Comparison of ENCODE assay signal across 8 mouse cellular contexts in genomic region chr2:173022813-173023212, GRCm38 (mm10). TPM values are rescaled to one million over a fixed set of nuclear protein-coding genes. Genes with fewer than 3 reads are reported as not detected.
DNase-seq lines count a peak whose midpoint lies in the region; ATAC-seq and TF ChIP-seq lines count a peak whose summit lies in the region.

No protein-coding gene starts in this region.

- H3K36me3 ChIP-seq in forebrain, embryonic 10.5 days (replicated peaks) = peaks cover 48% of the 10 kb centered on the region
- H3K36me3 ChIP-seq in hindbrain, postnatal 0 days (ENCODE audit: insufficient read depth, low read length) = no peaks in the 10 kb centered on the region

- no peaks in the 10 kb centered on the region for H3K9me3 ChIP-seq in forebrain, embryonic 10.5 days
- no peaks in the 10 kb centered on the region for H3K9me3 ChIP-seq in hindbrain, postnatal 0 days (ENCODE audit: low read length)

- H3K4me3 ChIP-seq in lung, adult 2 months (replicated peaks; ENCODE audit: extremely low read depth, low read depth, low read length) = peak overlapping the region; percentile 73
- H3K4me3 ChIP-seq in forebrain, embryonic 10.5 days = peak overlapping the region; percentile 69
- H3K4me3 ChIP-seq in hindbrain, postnatal 0 days (ENCODE audit: low read length) = peak overlapping the region; percentile 64

- DNase-seq in lung, adult 2 months = no peak
- no peak for DNase-seq in lung, postnatal 4 days
- DNase-seq in forebrain, embryonic 10.5 days (ENCODE audit: extremely low spot score, low spot score) = no peak
- no peak for DNase-seq in hindbrain, postnatal 0 days (ENCODE audit: low spot score)
- peak; percentile 38 for DNase-seq in naive thymus-derived CD4-positive, alpha-beta T cell, adult 2 months (ENCODE audit: low read depth)
- no peak for DNase-seq in urinary bladder, adult 18-20 months (ENCODE audit: low spot score in 2 of 2)
- DNase-seq in frontal cortex, postnatal 14 days (ENCODE audit: low spot score in 2 of 2) = no peak

- H3K27me3 ChIP-seq in forebrain, embryonic 10.5 days (ENCODE audit: poor library complexity, severe bottlenecking) = peaks cover 36% of the 10 kb centered on the region
- peaks cover 6% of the 10 kb centered on the region for H3K27me3 ChIP-seq in hindbrain, postnatal 0 days (ENCODE audit: insufficient read depth, low read length)

- 58% methylated on average over 10 of the region's 10 CpGs for WGBS in lung, adult 2 months
- WGBS in forebrain, embryonic 10.5 days = 35% methylated on average over 10 of the region's 10 CpGs
- 23% methylated on average over 10 of the region's 10 CpGs for WGBS in hindbrain, postnatal 0 days

- no peak for TF ChIP-seq POLR2A in lung, adult 2 months (IDR thresholded peaks at IDR 0.05; ENCODE audit: borderline replicate concordance, extremely low read depth, low read depth, low read length)

- H3K27ac ChIP-seq in forebrain, embryonic 10.5 days = peak overlapping the region; percentile 95
- no peak overlapping the region for H3K27ac ChIP-seq in hindbrain, postnatal 0 days

- peak overlapping the region; percentile 77 for H3K4me2 ChIP-seq in hindbrain, postnatal 0 days (ENCODE audit: low read depth, low read length)

- H3K4me1 ChIP-seq in lung, adult 2 months (ENCODE audit: control insufficient read depth, insufficient read depth, low read length) = peaks cover 22% of the 10 kb centered on the region
- H3K4me1 ChIP-seq in forebrain, embryonic 10.5 days = peaks cover 84% of the 10 kb centered on the region
- peaks cover 34% of the 10 kb centered on the region for H3K4me1 ChIP-seq in hindbrain, postnatal 0 days (ENCODE audit: insufficient read depth, low read length)

- H3K9ac ChIP-seq in hindbrain, postnatal 0 days (replicated peaks; ENCODE audit: low read length) = peak overlapping the region; percentile 62; the same call in 1 of the 2 replicates

- TF ChIP-seq CTCF in lung, adult 2 months (IDR thresholded peaks at IDR 0.05; ENCODE audit: insufficient read depth, low read length) = no peak
- no peak for TF ChIP-seq CTCF in hindbrain, postnatal 0 days (IDR thresholded peaks at IDR 0.05; ENCODE audit: low read depth)

- ATAC-seq in hindbrain, postnatal 0 days = no peak
- ATAC-seq in cerebellum, adult (ENCODE audit: insufficient number of reproducible peaks, low FRiP score, low TSS enrichment) = no peak

RNA-seq across cellular contexts. Expression of gene Rbm38, which starts 2.5 kb away (rescaled TPM):
- polyA plus RNA-seq in lung, adult 2 months (2012; rRNA removed) = 89.5 and 92.5 TPM in 2 replicates
- 119 and 123 TPM in 2 replicates for polyA plus RNA-seq in forebrain, embryonic 10.5 days (2016; fragmentation: Nextera tagmentation; extraction: Ambion mirVana)
- 12.6 and 17.0 TPM in 2 replicates for total RNA-seq in hindbrain, postnatal 0 days (2014; rRNA removed)
- polyA plus RNA-seq in hindbrain, postnatal 0 days (2015; fragmentation: Nextera tagmentation; extraction: Ambion mirVana) = 9.7 and 10.3 TPM in 2 replicates

RNA-seq across cellular contexts. Expression of gene Rae1, which starts 22.9 kb away (rescaled TPM):
- 40.2 and 46.8 TPM in 2 replicates for polyA plus RNA-seq in lung, adult 2 months (2012; rRNA removed)
- 168 TPM in 2 replicates for polyA plus RNA-seq in forebrain, embryonic 10.5 days (2016; fragmentation: Nextera tagmentation; extraction: Ambion mirVana)
- 85.3 and 96.0 TPM in 2 replicates for total RNA-seq in hindbrain, postnatal 0 days (2014; rRNA removed)
- polyA plus RNA-seq in hindbrain, postnatal 0 days (2015; fragmentation: Nextera tagmentation; extraction: Ambion mirVana) = 112 and 116 TPM in 2 replicates

RNA-seq across cellular contexts. Expression of gene Spo11, which starts 45.3 kb away (rescaled TPM):
- 0.14 and 0.15 TPM in 2 replicates for polyA plus RNA-seq in lung, adult 2 months (2012; rRNA removed)
- polyA plus RNA-seq in forebrain, embryonic 10.5 days (2016; fragmentation: Nextera tagmentation; extraction: Ambion mirVana) = 0.42 and 0.73 TPM in 2 replicates
- 0.07 and 1.0 TPM in 2 replicates for total RNA-seq in hindbrain, postnatal 0 days (2014; rRNA removed)
- 0.86 and 0.96 TPM in 2 replicates for polyA plus RNA-seq in hindbrain, postnatal 0 days (2015; fragmentation: Nextera tagmentation; extraction: Ambion mirVana)
